Mouse (Mus musculus) lung, adult 2 months (tissue): ENCODE data around the gene Cdc5l.

ENCODE experiments used
- CTCF ChIP-seq: fragments of 200-500 bp; IDR thresholded peaks from 2 replicates; pipeline ENCODE4 v1.5.1; 2011; ENCODE audit warnings: mild to moderate bottlenecking, low read length, control low read depth; ENCODE audit not compliant: insufficient read depth
- POLR2A ChIP-seq: fragments of 200-500 bp; IDR thresholded peaks from 2 replicates; pipeline ENCODE4 v1.6.1; 2011; ENCODE audit warnings: low read depth, mild to moderate bottlenecking, control low read depth, low read length, borderline replicate concordance; ENCODE audit errors: extremely low read depth

DNA sequence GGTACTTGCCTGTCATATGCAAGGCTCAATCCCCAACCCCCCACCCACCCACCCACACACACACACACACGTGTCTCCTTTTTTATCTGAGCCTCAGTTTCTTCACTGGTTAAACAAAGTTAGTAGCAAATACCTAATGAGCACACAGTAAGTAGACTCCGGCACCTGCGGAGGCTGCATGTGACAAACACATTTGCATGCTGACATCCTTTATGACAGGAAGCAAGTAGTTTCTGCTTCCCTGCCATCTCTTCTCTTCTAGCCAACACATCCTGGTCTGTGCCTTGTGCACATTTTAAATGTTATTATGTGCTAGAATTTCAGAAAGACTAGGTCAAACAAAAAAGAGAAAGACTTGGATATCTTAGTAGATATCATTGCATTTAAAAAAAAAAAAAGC is 72.6 kb downstream of the Cdc5l start:
- TF ChIP-seq CTCF (no peak), POLR2A (no peak)
